Mouse (Mus musculus): ENCODE results near the gene Sema3g. TPM values are rescaled to one million over a fixed set of nuclear protein-coding genes. Genes with fewer than 3 reads are reported as not detected.

Sema3g gene
- polyA plus RNA-seq, 1 experiment from 2014 or later = 0.09 TPM

GRCm38 (mm10) chr14:31199599-31199998, 18.1 kb upstream of the Sema3g start:
- H3K27me3 ChIP-seq (ENCODE audit: control insufficient read depth, insufficient read depth, low read length) = no peaks in the 10 kb centered on the region
- H3K27ac ChIP-seq (replicated peaks; ENCODE audit: low read depth, low read length) = no peak overlapping the region
- ATAC-seq (ENCODE audit: insufficient number of reproducible peaks, low FRiP score, low TSS enrichment, low read depth) (no peak), DNase-seq (ENCODE audit: low spot score) (no peak)
- H3K4me2 ChIP-seq (ENCODE audit: low read depth, severe bottlenecking) = no peak overlapping the region
- H3K9ac ChIP-seq (ENCODE audit: low read length) = no peak overlapping the region
- H3K4me1 ChIP-seq (ENCODE audit: control insufficient read depth, insufficient read depth, low read length) = peaks cover under 1% of the 10 kb centered on the region; the same call in 1 of the 2 replicates
- H3K36me3 ChIP-seq (ENCODE audit: control insufficient read depth, insufficient read depth, low read length) = peaks cover 33% of the 10 kb centered on the region
- H3K9me3 ChIP-seq (ENCODE audit: control insufficient read depth, low read length) = no peaks in the 10 kb centered on the region
- 97% methylated on average over 7 of the region's 7 CpGs for WGBS
- no peak overlapping the region for H3K4me3 ChIP-seq (ENCODE audit: low read depth, low read length)

- peaks cover 32% of the 10 kb centered on the region for H3K36me3 ChIP-seq (ENCODE audit: control insufficient read depth, insufficient read depth, low read length)
These were observed 17.6 kb upstream of the Sema3g start for GRCm38 (mm10) chr14:31200038-31200437.

GRCm38 (mm10) chr14:31204844-31205243, 12.8 kb upstream of the Sema3g start:
- Histone ChIP-seq H3K27ac (replicated peaks; ENCODE audit: low read depth, low read length) (no peak overlapping the region), H3K4me2 (ENCODE audit: low read depth, severe bottlenecking) (peak overlapping the region; percentile 94), H3K4me3 (ENCODE audit: low read depth, low read length) (peak overlapping the region; percentile 66), H3K9me3 (ENCODE audit: control insufficient read depth, low read length) (no peaks in the 10 kb centered on the region), H3K9ac (ENCODE audit: low read length) (peak overlapping the region; percentile 82), H3K36me3 (ENCODE audit: control insufficient read depth, insufficient read depth, low read length) (peaks cover 21% of the 10 kb centered on the region), H3K27me3 (ENCODE audit: control insufficient read depth, insufficient read depth, low read length) (no peaks in the 10 kb centered on the region), H3K4me1 (ENCODE audit: control insufficient read depth, insufficient read depth, low read length) (peaks cover 9% of the 10 kb centered on the region; the same call in 1 of the 2 replicates)
- no peak for DNase-seq (ENCODE audit: low spot score)
- WGBS = 72% methylated on average over 4 of the region's 4 CpGs
- ATAC-seq (ENCODE audit: insufficient number of reproducible peaks, low FRiP score, low TSS enrichment, low read depth) = no peak

More at GRCm38 (mm10) chr14:31200038-31200437, 17.6 kb upstream of the Sema3g start:
- Histone ChIP-seq H3K4me1 (ENCODE audit: control insufficient read depth, insufficient read depth, low read length) (peaks cover 5% of the 10 kb centered on the region; the same call in 1 of the 2 replicates), H3K4me2 (ENCODE audit: low read depth, severe bottlenecking) (no peak overlapping the region), H3K27me3 (ENCODE audit: control insufficient read depth, insufficient read depth, low read length) (no peaks in the 10 kb centered on the region), H3K9me3 (ENCODE audit: control insufficient read depth, low read length) (no peaks in the 10 kb centered on the region), H3K4me3 (ENCODE audit: low read depth, low read length) (no peak overlapping the region), H3K9ac (ENCODE audit: low read length) (no peak overlapping the region), H3K27ac (replicated peaks; ENCODE audit: low read depth, low read length) (no peak overlapping the region)
- ATAC-seq (ENCODE audit: insufficient number of reproducible peaks, low FRiP score, low TSS enrichment, low read depth) (no peak), DNase-seq (ENCODE audit: low spot score) (no peak)
- WGBS = 84% methylated on average over 3 of the region's 3 CpGs

- H3K4me2 ChIP-seq (ENCODE audit: low read depth, severe bottlenecking) = peak overlapping the region; percentile 94
- H3K9ac ChIP-seq (ENCODE audit: low read length) = peak overlapping the region; percentile 82
- H3K36me3 ChIP-seq (ENCODE audit: control insufficient read depth, insufficient read depth, low read length) = peaks cover 18% of the 10 kb centered on the region
- ATAC-seq (ENCODE audit: insufficient number of reproducible peaks, low FRiP score, low TSS enrichment, low read depth) (no peak), DNase-seq (ENCODE audit: low spot score) (peak; percentile 55)
- peak overlapping the region; percentile 82; the same call in 1 of the 2 replicates for H3K27ac ChIP-seq (replicated peaks; ENCODE audit: low read depth, low read length)
- no peaks in the 10 kb centered on the region for H3K9me3 ChIP-seq (ENCODE audit: control insufficient read depth, low read length)
- no peaks in the 10 kb centered on the region for H3K27me3 ChIP-seq (ENCODE audit: control insufficient read depth, insufficient read depth, low read length)
- peaks cover 9% of the 10 kb centered on the region; the same call in 1 of the 2 replicates for H3K4me1 ChIP-seq (ENCODE audit: control insufficient read depth, insufficient read depth, low read length)
- peak overlapping the region; percentile 66 for H3K4me3 ChIP-seq (ENCODE audit: low read depth, low read length)
- 32% methylated on average over 8 of the region's 8 CpGs for WGBS
These were observed 12.5 kb upstream of the Sema3g start for GRCm38 (mm10) chr14:31205244-31205561.

- Histone ChIP-seq H3K9ac (ENCODE audit: low read length) (peak overlapping the region; percentile 82), H3K4me1 (ENCODE audit: control insufficient read depth, insufficient read depth, low read length) (peaks cover 9% of the 10 kb centered on the region; the same call in 1 of the 2 replicates), H3K27me3 (ENCODE audit: control insufficient read depth, insufficient read depth, low read length) (no peaks in the 10 kb centered on the region), H3K27ac (replicated peaks; ENCODE audit: low read depth, low read length) (peak overlapping the region; percentile 82), H3K4me2 (ENCODE audit: low read depth, severe bottlenecking) (peak overlapping the region; percentile 94), H3K9me3 (ENCODE audit: control insufficient read depth, low read length) (no peaks in the 10 kb centered on the region), H3K36me3 (ENCODE audit: control insufficient read depth, insufficient read depth, low read length) (peaks cover 15% of the 10 kb centered on the region; the same call in 1 of the 2 replicates), H3K4me3 (ENCODE audit: low read depth, low read length) (peak overlapping the region; percentile 66)
- ATAC-seq (ENCODE audit: insufficient number of reproducible peaks, low FRiP score, low TSS enrichment, low read depth) = peak; percentile 72
- 1% methylated on average over 39 of the region's 39 CpGs for WGBS
- peak; percentile 64 for DNase-seq (ENCODE audit: low spot score)
These were observed 11.8 kb upstream of the Sema3g start for GRCm38 (mm10) chr14:31205562-31206467.

- no peaks in the 10 kb centered on the region for H3K9me3 ChIP-seq (ENCODE audit: control insufficient read depth, low read length)
- H3K4me2 ChIP-seq (ENCODE audit: low read depth, severe bottlenecking) = peak overlapping the region; percentile 94
- DNase-seq (ENCODE audit: low spot score) (peak; percentile 95), ATAC-seq (ENCODE audit: insufficient number of reproducible peaks, low FRiP score, low TSS enrichment, low read depth) (peak; percentile 71)
- H3K27me3 ChIP-seq (ENCODE audit: control insufficient read depth, insufficient read depth, low read length) = no peaks in the 10 kb centered on the region
- H3K36me3 ChIP-seq (ENCODE audit: control insufficient read depth, insufficient read depth, low read length) = peaks cover 15% of the 10 kb centered on the region; the same call in 1 of the 2 replicates
- peak overlapping the region; percentile 82 for H3K9ac ChIP-seq (ENCODE audit: low read length)
- under 1% methylated on average over 40 of the region's 48 CpGs for WGBS
- peaks cover 9% of the 10 kb centered on the region; the same call in 1 of the 2 replicates for H3K4me1 ChIP-seq (ENCODE audit: control insufficient read depth, insufficient read depth, low read length)
- H3K27ac ChIP-seq (replicated peaks; ENCODE audit: low read depth, low read length) = peak overlapping the region; percentile 82
- H3K4me3 ChIP-seq (ENCODE audit: low read depth, low read length) = peak overlapping the region; percentile 66
These were observed 11.1 kb upstream of the Sema3g start for GRCm38 (mm10) chr14:31206472-31206981.

- no peak for DNase-seq (ENCODE audit: low spot score)
- H3K4me1 ChIP-seq (ENCODE audit: control insufficient read depth, insufficient read depth, low read length) = peaks cover 9% of the 10 kb centered on the region; the same call in 1 of the 2 replicates
- no peak overlapping the region for H3K27ac ChIP-seq (replicated peaks; ENCODE audit: low read depth, low read length)
- H3K4me2 ChIP-seq (ENCODE audit: low read depth, severe bottlenecking) = peak overlapping the region; percentile 94
- H3K27me3 ChIP-seq (ENCODE audit: control insufficient read depth, insufficient read depth, low read length) = no peaks in the 10 kb centered on the region
- WGBS = 83% methylated on average over 13 of the region's 13 CpGs
- no peak for ATAC-seq (ENCODE audit: insufficient number of reproducible peaks, low FRiP score, low TSS enrichment, low read depth)
- peak overlapping the region; percentile 66 for H3K4me3 ChIP-seq (ENCODE audit: low read depth, low read length)
- no peaks in the 10 kb centered on the region for H3K9me3 ChIP-seq (ENCODE audit: control insufficient read depth, low read length)
- peaks cover 12% of the 10 kb centered on the region; the same call in 1 of the 2 replicates for H3K36me3 ChIP-seq (ENCODE audit: control insufficient read depth, insufficient read depth, low read length)
- peak overlapping the region; percentile 82 for H3K9ac ChIP-seq (ENCODE audit: low read length)
These were observed 10.4 kb upstream of the Sema3g start for GRCm38 (mm10) chr14:31207070-31207830.

- DNase-seq (ENCODE audit: low spot score) (no peak), ATAC-seq (ENCODE audit: insufficient number of reproducible peaks, low FRiP score, low TSS enrichment, low read depth) (no peak)
- 83% methylated on average over 2 of the region's 2 CpGs for WGBS
- Histone ChIP-seq H3K9ac (ENCODE audit: low read length) (peak within 1 kb of the TSS; percentile 82; the same call in 1 of the 2 replicates), H3K36me3 (ENCODE audit: control insufficient read depth, insufficient read depth, low read length) (peaks cover 8% of the 10 kb centered on the region; the same call in 1 of the 2 replicates), H3K4me2 (ENCODE audit: low read depth, severe bottlenecking) (peak within 1 kb of the TSS; percentile 94), H3K27ac (replicated peaks; ENCODE audit: low read depth, low read length) (no peak within 1 kb of the TSS), H3K4me3 (ENCODE audit: low read depth, low read length) (peak within 1 kb of the TSS; percentile 66; the same call in 1 of the 2 replicates), H3K9me3 (ENCODE audit: control insufficient read depth, low read length) (no peaks in the 10 kb centered on the region), H3K4me1 (ENCODE audit: control insufficient read depth, insufficient read depth, low read length) (peaks cover 9% of the 10 kb centered on the region; the same call in 1 of the 2 replicates), H3K27me3 (ENCODE audit: control insufficient read depth, insufficient read depth, low read length) (no peaks in the 10 kb centered on the region)
These were observed 9.6 kb upstream of the Sema3g start, which contains the start of gene Tnnc1 for GRCm38 (mm10) chr14:31208084-31208483. Gene Tnnc1, plus strand, starts transcription at chr14:31208312.
